Mouse (Mus musculus) liver, adult 2 months (tissue): ENCODE data around the gene Mdga1. TPM values are rescaled to one million over a fixed set of nuclear protein-coding genes. Genes with fewer than 3 reads are reported as not detected.

ENCODE experiments used
- DNase-seq: peaks from one replicate; pipeline ENCODE4 v3.0.0-alpha.2; 2011; ENCODE audit warnings: low read depth, low spot score; ENCODE audit errors: extremely low read depth
- H3K27ac ChIP-seq: fragments of 200-500 bp; replicated peaks from 2 replicates; pipeline ENCODE4 v1.5.1; 2012; ENCODE audit warnings: low read depth, mild to moderate bottlenecking, control low read depth, inconsistent platforms, low read length; ENCODE audit not compliant: insufficient read depth
- H3K27me3 ChIP-seq: fragments of 200-500 bp; 2 replicates; pipeline ENCODE4 v1.6.1; 2012; ENCODE audit warnings: mild to moderate bottlenecking, moderate library complexity, low read length, inconsistent platforms; ENCODE audit not compliant: control insufficient read depth, insufficient read depth
- H3K36me3 ChIP-seq: fragments of 200-500 bp; 2 replicates; pipeline ENCODE4 v1.6.1; 2012; ENCODE audit warnings: low read length, inconsistent platforms; ENCODE audit not compliant: control insufficient read depth, insufficient read depth
- H3K4me1 ChIP-seq: fragments of 200-500 bp; 2 replicates; pipeline ENCODE4 v1.6.1; 2011; ENCODE audit warnings: low read length; ENCODE audit not compliant: control insufficient read depth, insufficient read depth
- H3K4me3 ChIP-seq: fragments of 200-500 bp; 2 replicates; pipeline ENCODE4 v1.5.1; 2011; ENCODE audit warnings: low read depth, mild to moderate bottlenecking, control low read depth, low read length, moderate library complexity; ENCODE audit not compliant: insufficient read depth
- H3K79me2 ChIP-seq: fragments of 200-500 bp; 2 replicates; pipeline ENCODE4 v1.6.1; 2012; ENCODE audit warnings: inconsistent platforms, mild to moderate bottlenecking, low read length, moderate library complexity; ENCODE audit not compliant: control insufficient read depth, insufficient read depth
- H3K9ac ChIP-seq: fragments of 200-500 bp; 2 replicates; pipeline ENCODE4 v1.6.1; 2012; ENCODE audit warnings: low read depth, mild to moderate bottlenecking, control low read depth, inconsistent platforms, low read length
- CTCF ChIP-seq: fragments of 200-500 bp; IDR thresholded peaks from 2 replicates; pipeline ENCODE4 v1.5.1; 2011; ENCODE audit warnings: low read depth, low read length, control low read depth
- POLR2A ChIP-seq: fragments of 200-500 bp; IDR thresholded peaks from 2 replicates; pipeline ENCODE4 v1.6.1; 2011; ENCODE audit warnings: low read length, control low read depth; ENCODE audit not compliant: insufficient read depth; ENCODE audit errors: extremely low read depth
- WGBS: fragments of 180-500 bp; shearing (Covaris S2); methylation state at CpG from one replicate; pipeline ENCODE4 v1.1.7; 2018; 5-methylcytosine and 5-hydroxymethylcytosine counted together
- polyA plus RNA-seq: library from polyadenylated mRNA; depleted of rRNA; stranded (reverse); fragments of >200 nt; gene quantifications from 2 replicates; pipeline ENCODE4 v1.2.3, GENCODE M21; 2012
- total RNA-seq: library from RNA; depleted of rRNA; stranded (reverse); fragments of >200 nt; gene quantifications from 2 replicates; pipeline ENCODE4 v1.2.3, GENCODE M21; 2014

The Mdga1 gene
- total and polyA plus RNA-seq, 2 experiments = 0.09 to 0.64 TPM

- no peaks in the 10 kb centered on the region for H3K79me2 ChIP-seq
- no peaks in the 10 kb centered on the region for H3K4me1 ChIP-seq
- H3K27me3 ChIP-seq = no peaks in the 10 kb centered on the region
- no peak for TF ChIP-seq POLR2A
- TF ChIP-seq CTCF = no peak
- H3K36me3 ChIP-seq = no peaks in the 10 kb centered on the region
- no peak overlapping the region for H3K4me3 ChIP-seq
- no peak overlapping the region for H3K9ac ChIP-seq
- 62% methylated on average over 8 of the region's 8 CpGs for WGBS
- DNase-seq = no peak
- no peak overlapping the region for H3K27ac ChIP-seq
These were observed 116.9 kb downstream of the Mdga1 start for GRCm38 (mm10) chr17:29852846-29853486.

DNA sequence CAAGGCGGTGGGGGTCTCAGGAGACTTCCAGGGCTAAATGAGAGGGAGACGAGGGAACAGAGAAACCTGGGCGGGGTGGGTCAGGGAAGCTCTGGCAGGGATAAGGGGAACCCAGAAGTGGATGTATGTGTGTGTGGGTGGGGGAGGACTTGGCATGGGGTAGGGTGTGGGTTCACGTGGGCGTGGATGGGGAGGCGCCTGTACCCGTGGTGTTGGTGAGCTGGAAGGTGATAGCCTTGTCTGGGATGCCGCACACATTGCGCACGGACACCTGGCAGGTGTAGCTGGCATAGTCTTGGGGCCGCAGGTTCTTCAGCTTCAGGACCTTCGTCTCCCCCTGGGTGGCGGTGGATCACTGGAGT is 120.5 kb downstream of the Mdga1 start:
- TF ChIP-seq CTCF (no peak), POLR2A (no peak)
- H3K4me1 ChIP-seq = no peaks in the 10 kb centered on the region
- H3K27me3 ChIP-seq = no peaks in the 10 kb centered on the region
- no peak overlapping the region for H3K9ac ChIP-seq
- no peak overlapping the region for H3K27ac ChIP-seq
- H3K36me3 ChIP-seq = no peaks in the 10 kb centered on the region
- no peak overlapping the region for H3K4me3 ChIP-seq
- DNase-seq = no peak
- WGBS = 79% methylated on average over 13 of the region's 13 CpGs
- H3K79me2 ChIP-seq = no peaks in the 10 kb centered on the region

GRCm38 (mm10) chr17:29848793-29849435 is 121.0 kb downstream of the Mdga1 start:
- Histone ChIP-seq H3K27me3 (no peaks in the 10 kb centered on the region), H3K27ac (no peak overlapping the region), H3K79me2 (no peaks in the 10 kb centered on the region), H3K4me3 (no peak overlapping the region), H3K4me1 (no peaks in the 10 kb centered on the region), H3K36me3 (no peaks in the 10 kb centered on the region), H3K9ac (no peak overlapping the region)
- peak; percentile 34 for DNase-seq
- TF ChIP-seq CTCF = peak; percentile 81
- TF ChIP-seq POLR2A = no peak
- WGBS = 45% methylated on average over 17 of the region's 17 CpGs

GRCm38 (mm10) chr17:29847291-29847690 is 122.6 kb downstream of the Mdga1 start:
- Histone ChIP-seq H3K27ac (no peak overlapping the region), H3K4me3 (no peak overlapping the region), H3K79me2 (no peaks in the 10 kb centered on the region), H3K36me3 (no peaks in the 10 kb centered on the region), H3K27me3 (no peaks in the 10 kb centered on the region), H3K4me1 (no peaks in the 10 kb centered on the region), H3K9ac (no peak overlapping the region)
- WGBS = 70% methylated on average over 8 of the region's 8 CpGs
- no peak for TF ChIP-seq POLR2A
- TF ChIP-seq CTCF = no peak
- no peak for DNase-seq

DNA sequence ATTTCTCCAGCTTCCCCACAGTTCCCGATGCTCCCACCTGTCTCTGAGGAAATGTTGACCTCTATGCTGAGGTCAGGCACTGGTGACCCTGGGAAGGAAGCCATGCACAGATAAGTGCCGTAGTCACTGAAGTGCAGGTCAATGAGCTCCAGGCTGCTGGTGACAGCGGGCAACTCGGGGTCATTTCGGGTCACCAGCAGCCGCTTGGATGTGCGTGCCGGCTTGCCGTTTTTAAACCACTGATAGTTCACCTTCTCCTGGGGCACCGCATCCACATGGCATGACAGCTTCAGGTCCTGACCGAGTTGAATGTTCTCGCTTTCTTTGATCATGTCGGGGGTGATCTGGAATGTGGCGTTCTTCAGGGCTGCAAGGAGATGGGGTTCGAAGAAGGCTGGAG is 123.6 kb downstream of the Mdga1 start:
- WGBS = 26% methylated on average over 15 of the region's 15 CpGs
- DNase-seq = peak; percentile 48
- peaks cover 3% of the 10 kb centered on the region; the same call in 1 of the 2 replicates for H3K4me1 ChIP-seq
- H3K27me3 ChIP-seq = no peaks in the 10 kb centered on the region
- H3K27ac ChIP-seq = no peak overlapping the region
- H3K36me3 ChIP-seq = no peaks in the 10 kb centered on the region
- H3K79me2 ChIP-seq = no peaks in the 10 kb centered on the region
- no peak overlapping the region for H3K9ac ChIP-seq
- no peak overlapping the region for H3K4me3 ChIP-seq
- TF ChIP-seq CTCF = no peak
- TF ChIP-seq POLR2A = no peak

DNA sequence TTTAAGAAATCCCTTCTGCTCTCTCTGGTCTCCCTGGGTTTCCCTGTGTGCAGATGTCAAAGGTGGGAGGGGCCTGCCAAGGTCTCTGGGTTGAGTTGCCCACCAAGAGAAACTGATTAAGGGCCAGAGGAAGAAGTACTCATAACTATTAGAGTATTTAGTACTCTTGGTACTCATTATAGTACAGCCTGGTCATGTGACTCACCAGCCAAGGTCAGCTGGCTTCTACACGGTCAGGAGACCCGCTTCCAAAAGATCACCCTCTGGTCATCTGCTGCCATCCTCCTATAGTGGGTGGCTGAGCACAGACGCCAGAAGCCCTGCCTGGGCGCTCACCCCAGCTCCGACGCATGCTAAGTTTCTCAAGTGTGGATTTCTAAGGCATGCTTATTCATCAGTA is 124.9 kb downstream of the Mdga1 start:
- Histone ChIP-seq H3K27me3 (no peaks in the 10 kb centered on the region), H3K9ac (no peak overlapping the region), H3K36me3 (no peaks in the 10 kb centered on the region), H3K27ac (no peak overlapping the region), H3K4me1 (peaks cover 3% of the 10 kb centered on the region; the same call in 1 of the 2 replicates), H3K79me2 (no peaks in the 10 kb centered on the region), H3K4me3 (no peak overlapping the region)
- TF ChIP-seq POLR2A (no peak), CTCF (no peak)
- 77% methylated on average over 6 of the region's 6 CpGs for WGBS
- no peak for DNase-seq
